Mouse (Mus musculus) olfactory bulb, adult 2 months (tissue): ENCODE results near the gene Kcnb1.

Experiments used
- CTCF ChIP-seq: fragments of 200-500 bp; IDR thresholded peaks from 2 replicates; pipeline ENCODE4 v1.5.1; 2012; ENCODE audit warnings: low read depth, mild to moderate bottlenecking, low read length, moderate library complexity; ENCODE audit not compliant: insufficient read depth
- POLR2A ChIP-seq: fragments of 200-500 bp; IDR thresholded peaks from 2 replicates; pipeline ENCODE4 v1.6.1; 2012; ENCODE audit warnings: mild to moderate bottlenecking, low read depth, low read length, moderate library complexity; ENCODE audit not compliant: insufficient read depth

DNA sequence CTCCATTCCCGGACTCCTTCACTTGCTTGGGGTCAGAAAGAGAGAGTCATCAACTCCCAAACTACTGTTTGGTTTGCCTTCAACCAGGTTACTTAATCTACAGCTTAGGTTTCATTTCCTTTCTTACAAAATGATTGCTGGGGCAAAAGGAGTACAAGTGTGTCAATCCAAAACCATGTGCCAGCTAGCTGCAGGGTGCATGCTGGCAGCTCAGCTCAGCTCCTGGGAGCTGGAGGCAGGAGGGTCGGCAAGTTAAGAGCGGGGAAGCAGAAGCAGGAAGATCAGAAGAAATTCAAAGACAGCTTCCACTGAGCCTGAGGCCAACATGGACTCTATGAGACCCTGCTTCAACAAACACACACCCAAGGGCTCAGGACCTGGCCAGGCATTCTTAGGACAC, 129.6 kb downstream of the Kcnb1 start:
- TF ChIP-seq CTCF = no peak
- no peak for TF ChIP-seq POLR2A
